Mouse (Mus musculus) cerebellum, adult 11-12 months (tissue): ENCODE measurements around the gene Tspan11.

Experiments used
- DNase-seq: peaks from one replicate; pipeline ENCODE4 v3.0.0; 2022

Tspan11 gene

DNA sequence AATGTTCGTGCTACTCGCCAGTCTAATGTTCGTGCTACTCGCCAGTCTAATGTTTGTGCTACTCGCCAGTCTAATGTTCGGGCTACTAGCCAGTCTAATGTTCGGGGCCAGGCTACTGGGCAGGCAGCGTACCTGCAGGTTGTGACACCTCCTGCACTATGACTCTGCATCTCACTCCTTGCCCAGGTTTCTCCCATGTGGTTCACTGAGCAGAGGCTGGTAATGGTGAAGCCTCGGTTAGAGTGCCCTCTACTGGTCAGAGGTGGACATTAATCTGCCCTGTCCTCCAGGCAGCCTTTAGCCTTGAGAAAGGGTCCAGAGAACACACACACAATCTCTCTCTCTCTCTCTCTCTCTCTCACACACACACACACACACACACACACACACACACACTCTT, 58.3 kb downstream of the Tspan11 start:
- peak; percentile 65 for DNase-seq

DNA sequence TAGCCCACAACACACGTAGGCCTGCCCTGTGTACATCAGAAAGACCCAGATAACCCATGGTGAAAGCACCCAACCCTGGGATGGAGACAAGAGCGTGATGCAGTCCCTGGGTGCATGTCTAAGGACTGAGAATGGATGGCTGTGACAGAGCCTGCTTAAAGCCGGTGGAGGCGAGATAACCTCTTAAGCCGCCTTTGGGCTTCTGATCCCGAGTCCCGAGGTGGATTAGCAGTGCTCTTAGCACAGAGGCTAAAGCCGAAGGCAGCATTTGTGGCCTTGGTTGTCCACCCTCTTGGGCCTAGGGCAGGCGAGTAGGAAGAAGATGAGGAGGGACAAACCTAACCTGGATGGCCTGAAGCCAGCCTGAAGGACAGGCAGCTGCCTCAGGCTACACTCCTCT, 61.3 kb downstream of the Tspan11 start:
- no peak for DNase-seq

- DNase-seq, result no peak
Observed at GRCm38 (mm10) chr6:127949885-127950284, 62.5 kb downstream of the Tspan11 start.

- DNase-seq, result no peak
Observed at GRCm38 (mm10) chr6:127953071-127953470, 65.7 kb downstream of the Tspan11 start.

DNA sequence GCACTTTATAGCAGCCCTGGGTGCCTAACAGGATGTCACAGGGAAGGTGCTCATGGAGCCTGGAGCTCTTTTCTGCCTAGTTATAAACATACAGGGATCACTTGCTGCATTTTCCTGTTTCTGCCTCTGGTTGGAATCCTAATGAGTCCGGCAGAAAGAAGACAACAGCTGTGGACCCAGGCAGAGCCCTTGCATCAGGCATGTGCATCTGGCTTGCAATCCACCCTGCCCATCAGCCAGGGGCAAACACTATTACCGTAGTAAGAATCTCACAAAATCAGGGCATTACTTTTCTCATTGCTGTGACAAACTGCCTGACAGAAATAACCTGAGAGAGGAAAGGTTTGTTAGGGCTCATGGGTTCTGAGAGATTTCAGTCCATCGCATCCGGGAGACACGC, 68.8 kb downstream of the Tspan11 start:
- DNase-seq, result no peak

- no peak for DNase-seq
Observed at GRCm38 (mm10) chr6:127960203-127960602, 72.8 kb downstream of the Tspan11 start.

GRCm38 (mm10) chr6:127965497-127965896, 78.1 kb downstream of the Tspan11 start:
- DNase-seq, result peak; percentile 45

DNA sequence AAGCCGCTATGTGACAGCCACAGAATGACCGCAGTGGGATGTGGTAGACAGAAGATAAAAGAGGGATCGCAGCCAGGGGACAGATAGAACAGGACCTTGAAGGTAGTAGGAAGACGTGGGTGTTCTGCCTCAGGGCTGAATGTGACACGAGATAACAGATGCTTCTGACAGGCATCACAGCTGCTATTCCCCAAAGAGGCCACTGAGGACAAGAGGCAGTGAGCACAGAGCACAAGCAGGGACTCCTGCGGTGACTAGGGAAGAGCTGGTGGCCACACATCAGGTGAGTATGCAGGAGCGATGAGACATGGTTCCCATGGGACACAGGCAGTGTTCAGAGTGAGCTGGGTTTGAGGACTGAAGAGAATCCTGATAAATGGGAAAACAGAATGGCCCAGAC, 82.3 kb downstream of the Tspan11 start:
- DNase-seq, result peak; percentile 52

DNA sequence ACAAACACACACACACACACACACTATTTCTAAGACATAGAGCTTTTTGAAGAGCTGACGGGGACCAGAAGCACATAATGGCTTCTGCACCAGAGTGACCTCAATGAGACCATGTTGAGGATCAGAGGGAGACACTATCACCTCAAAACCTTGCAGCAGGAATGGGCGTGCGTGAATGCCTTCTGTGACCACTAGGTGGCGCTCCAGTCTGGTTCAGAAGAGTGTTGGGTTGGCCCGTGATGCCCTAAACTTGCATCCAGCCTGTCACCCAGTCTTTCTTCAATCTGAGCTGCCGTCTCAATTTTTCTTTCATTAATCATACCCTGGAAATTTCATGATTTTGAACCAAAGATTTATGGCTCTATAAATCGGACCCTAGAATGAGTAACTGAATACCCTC, 82.7 kb downstream of the Tspan11 start:
- peak; percentile 85 for DNase-seq

GRCm38 (mm10) chr6:127970848-127971247, 83.5 kb downstream of the Tspan11 start:
- DNase-seq, result peak; percentile 38

GRCm38 (mm10) chr6:127971931-127972330, 84.5 kb downstream of the Tspan11 start:
- DNase-seq, result no peak

DNA sequence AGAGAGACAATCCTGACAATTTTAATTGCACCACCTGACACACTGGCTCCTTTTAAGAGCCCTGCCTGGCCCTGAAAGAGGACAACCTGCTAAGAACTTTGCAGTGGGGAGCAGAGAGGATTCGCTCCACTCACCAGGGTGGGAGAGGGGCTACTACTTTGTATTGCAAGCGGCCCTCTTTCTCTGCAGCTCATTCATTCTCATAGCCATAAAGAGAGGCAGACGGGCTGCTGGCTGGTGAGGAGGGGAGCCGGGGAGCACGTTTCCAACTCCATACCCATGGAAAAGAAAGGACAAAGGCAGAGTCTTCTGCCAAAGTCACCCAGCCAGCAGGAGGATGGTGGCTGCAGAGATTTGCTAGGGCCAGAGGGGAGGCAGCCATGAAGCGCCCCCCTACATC, 86.2 kb downstream of the Tspan11 start:
- no peak for DNase-seq

DNA sequence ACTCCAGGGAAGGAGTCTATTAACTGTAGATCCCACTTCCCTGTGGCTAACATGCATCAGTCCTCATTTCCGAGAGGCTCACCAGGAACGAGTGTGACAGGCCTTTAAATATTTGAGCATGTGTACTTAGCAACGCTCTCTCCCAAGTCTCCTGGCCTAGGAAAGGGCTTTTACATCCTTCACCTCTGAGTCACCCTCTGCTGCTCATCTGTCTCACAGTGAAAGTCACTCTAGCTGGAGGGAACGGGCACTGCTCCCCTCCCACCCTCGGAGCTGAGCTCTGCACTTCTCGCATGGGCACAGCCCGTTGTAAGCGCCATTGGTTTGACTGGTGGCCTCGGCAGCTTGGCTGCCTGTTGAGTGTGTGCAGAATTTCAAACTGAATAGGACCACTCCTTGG, 86.6 kb downstream of the Tspan11 start:
- DNase-seq, result no peak

DNA sequence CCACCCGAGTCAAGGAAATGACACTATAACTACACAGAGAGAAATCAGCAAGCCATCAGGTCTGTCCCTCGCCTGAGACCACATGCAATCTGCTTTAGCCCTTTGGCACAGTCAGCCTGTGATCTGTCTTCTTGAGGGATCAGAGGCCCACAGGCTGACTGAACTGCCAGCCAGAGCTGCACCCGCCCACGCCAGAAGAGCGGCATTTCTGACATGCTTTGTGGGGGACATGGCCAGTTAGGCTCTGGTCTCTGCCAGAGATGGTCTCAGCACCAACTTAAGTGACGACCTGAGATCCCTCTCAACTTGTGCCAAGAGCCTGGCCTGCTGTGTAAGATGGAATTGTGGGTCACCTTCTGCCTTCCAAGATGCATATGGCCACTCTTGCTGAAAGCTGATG, 89.3 kb downstream of the Tspan11 start:
- peak; percentile 62 for DNase-seq

- DNase-seq, result peak; percentile 67
Observed at GRCm38 (mm10) chr6:127978941-127979340, 91.6 kb downstream of the Tspan11 start.

DNA sequence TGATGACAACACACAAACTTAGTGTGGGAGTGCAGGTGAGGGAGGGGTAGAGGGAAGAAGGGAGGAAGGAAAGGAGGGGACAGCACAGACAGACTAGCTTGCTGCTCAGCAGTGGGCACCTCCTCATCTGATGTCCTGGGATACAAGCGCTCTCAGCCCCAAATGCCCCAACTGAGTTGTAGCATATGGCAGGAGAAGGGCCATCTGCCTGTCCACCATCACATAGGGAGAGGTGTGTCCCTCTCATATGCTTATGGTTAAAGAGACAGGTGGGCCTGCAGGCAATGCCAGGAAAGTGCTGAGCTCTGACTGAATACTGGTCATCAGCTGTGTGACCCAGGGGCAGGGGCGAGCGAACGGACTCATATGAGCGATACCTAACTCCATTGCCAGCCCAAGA, 92.4 kb downstream of the Tspan11 start:
- DNase-seq, result peak; percentile 98

DNA sequence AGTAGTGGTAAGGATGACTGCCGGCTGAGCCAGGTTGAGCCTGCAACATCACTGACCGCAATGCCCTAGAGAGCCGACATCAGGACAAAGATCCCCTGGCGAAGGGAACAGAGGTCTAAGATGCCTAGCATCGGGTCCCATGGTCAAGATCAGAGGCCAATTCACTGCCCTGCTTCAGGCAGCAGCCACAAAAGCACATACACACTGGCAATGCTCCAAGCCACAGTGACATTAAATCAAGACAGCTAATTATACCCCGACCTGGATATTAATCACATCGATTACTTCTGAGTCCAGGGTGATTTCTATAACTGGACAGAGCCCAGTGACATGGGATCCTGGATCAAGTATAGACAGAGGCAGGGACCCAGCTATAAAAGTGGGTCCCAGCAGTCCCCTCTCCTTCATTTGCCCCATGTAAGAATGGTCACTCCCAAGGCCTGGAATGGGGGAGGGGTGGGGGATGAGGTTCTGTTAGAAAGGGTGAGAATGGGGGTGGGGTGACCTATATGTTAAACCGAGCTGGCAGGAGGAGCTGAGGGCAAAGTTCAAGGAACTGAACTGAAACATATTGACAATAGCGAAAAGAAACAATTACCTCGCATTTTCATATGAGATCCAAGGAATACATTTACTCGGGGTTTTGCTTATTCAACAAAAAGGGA, 93.1 kb downstream of the Tspan11 start:
- no peak for DNase-seq

DNA sequence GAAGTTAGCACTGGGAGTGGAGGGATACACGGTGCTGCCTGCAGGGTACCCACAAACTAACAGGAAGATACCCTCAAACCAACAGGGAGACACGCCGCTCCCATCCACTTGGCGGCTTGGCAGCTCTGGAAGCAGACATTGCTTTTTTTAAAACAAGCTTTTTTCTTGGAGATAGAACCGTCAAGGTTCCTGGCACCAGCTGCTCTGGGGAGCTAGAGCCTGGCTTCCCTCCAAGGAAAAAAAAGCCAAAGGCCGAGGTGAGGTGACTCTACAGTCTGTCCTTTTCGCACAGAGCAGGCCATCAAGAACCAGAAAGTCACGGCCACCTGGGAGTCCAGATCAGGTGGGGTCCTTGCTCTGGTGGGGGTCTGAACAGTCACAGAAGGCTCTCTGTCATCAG, 93.8 kb downstream of the Tspan11 start:
- DNase-seq, result peak; percentile 90

- DNase-seq, result no peak
Observed at GRCm38 (mm10) chr6:127986357-127986756, 99.0 kb downstream of the Tspan11 start.

- DNase-seq, result no peak
Observed at GRCm38 (mm10) chr6:127987374-127987773, 100.0 kb downstream of the Tspan11 start.

DNA sequence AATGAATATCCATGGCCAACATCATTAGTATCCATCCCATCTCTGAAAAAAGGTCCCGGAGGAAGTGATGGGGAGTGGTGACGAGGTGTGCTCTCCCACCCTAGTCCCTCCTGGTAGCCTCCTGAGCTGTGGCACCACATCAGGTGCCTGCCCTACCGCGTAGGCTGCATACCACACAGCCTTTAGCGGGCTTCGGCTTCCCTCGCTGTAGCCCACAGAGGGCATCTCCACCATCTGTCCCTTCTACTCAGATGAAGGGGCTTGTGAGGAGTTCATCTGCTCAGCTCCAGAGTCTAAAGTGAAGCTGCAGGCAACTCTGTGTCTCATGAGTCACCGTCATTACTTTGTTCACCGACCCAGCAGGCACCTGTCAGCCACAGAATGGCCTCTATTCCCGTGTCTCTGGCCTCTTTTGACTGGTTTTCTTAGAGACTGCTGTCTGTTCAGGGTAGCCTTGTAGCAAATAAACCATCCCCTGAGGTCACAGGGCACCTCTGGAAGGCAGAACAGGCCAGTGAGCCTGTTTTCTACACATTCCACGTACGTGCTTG, 101.6 kb downstream of the Tspan11 start:
- no peak for DNase-seq

DNA sequence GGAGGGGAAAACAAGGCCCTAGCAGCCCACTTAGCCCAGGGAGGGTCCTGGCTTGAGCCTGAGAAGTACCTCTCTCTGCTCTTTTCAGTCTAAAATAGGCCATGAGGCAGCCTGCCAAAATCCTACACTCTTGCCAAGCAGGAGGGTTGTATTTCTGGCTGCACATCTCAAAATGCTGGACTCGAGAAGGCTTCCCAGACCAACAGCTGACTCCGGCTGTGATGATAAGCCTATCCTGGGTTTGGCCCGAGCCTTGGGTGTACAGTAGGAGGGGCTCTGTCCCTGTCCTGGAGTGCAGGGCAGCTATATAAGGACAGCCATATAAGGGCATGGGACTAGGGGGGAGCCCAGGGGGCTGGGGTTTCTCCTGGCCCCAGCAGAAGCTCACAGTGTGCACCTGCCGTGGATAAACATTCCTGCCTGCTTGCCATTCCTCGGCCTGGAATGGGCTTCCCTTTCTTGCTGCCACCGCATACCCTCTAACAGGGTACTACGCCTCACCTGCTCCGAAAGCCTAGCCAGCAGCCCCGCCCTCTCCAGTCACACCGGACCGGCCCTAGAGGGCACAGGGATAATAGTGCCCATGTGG, 102.3 kb downstream of the Tspan11 start:
- DNase-seq, result peak; percentile 93

DNA sequence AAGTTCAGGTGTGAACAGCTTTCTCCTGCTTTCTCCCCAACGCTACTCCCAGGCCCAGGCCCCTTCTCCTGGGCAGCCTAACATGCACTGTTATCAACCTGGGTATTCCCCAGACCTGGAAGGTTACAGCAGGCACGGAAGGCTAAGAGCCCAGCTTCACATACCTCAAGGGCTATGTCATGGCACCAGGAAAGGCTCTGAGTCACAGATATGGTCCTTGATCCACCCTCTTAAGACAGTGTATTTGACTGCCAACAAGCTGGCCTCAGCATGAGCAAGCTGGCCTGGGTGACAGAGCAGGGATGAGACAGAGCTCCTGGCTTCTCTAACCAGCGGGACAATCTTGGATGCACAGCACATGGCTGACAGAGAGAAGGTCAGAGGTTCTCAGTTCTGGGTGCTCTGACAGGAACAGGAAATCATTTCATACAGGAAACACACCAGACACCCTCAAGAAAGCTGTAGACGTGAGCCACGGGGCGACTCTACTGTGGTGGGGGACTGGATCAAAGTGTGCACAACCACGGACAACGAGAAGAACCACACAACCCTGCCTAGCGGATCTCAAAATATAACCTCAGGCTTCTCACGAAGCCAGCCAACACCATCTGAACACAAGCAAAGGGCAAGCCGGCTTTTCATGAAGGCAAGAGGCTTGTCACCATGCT, 104.3 kb downstream of the Tspan11 start:
- DNase-seq, result no peak

DNA sequence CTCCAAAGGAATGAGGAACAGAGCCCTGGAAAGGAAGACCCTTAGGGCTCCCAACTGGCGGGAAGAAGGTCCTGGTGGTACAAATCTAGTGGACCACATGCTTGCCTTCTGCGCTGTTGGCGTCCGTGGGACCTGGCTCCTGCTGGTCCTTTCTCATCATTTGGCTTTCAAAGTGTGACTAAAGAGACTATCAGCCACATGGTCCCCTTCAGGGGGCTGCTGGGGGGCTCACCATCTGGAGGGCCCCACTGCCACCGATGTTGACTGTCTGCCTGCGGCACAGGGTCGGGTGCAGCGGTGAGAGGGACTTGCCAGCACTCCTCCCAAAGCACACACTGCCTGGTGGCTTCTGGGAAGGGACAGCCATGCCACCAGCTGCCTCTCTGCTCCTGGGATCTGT, 105.6 kb downstream of the Tspan11 start:
- DNase-seq, result peak; percentile 69
